Mouse (Mus musculus) liver, embryonic 14.5 days (tissue): Measurements from ENCODE around the gene Apobec3. TPM values are rescaled to one million over a fixed set of nuclear protein-coding genes. Genes with fewer than 3 reads are reported as not detected.
"Not testable (repeated sequence)": the region's sequence is repeated elsewhere in the genome, so short reads cannot be mapped to it uniquely, and the experiment has no call there.

Experiments used
- ATAC-seq: fragments of 200-750 bp; cut with Nextera tagmentation; 2 replicates; pipeline ENCODE4 v1.8.0; 2017; ENCODE audit warnings: moderate number of reproducible peaks, mild to moderate bottlenecking, moderate library complexity; ENCODE audit not compliant: insufficient read depth
- DNase-seq, 3 experiments: peaks; one replicate each; pipeline ENCODE4 v3.0.0-alpha.2; 2012 to 2013; ENCODE audit warnings: low read depth in 3 of 3, low spot score in 3 of 3
- H3K27ac ChIP-seq: fragments of 300-500 bp; sonication (generic); 2 replicates; pipeline ENCODE4 v1.5.1; 2014; ENCODE audit warnings: moderate library complexity, mild to moderate bottlenecking, control low read depth, inconsistent platforms
- H3K27me3 ChIP-seq: fragments of 300-500 bp; sonication (generic); 2 replicates; pipeline ENCODE4 v1.6.1; 2014; ENCODE audit warnings: mild to moderate bottlenecking, low read length, moderate library complexity; ENCODE audit not compliant: control insufficient read depth, insufficient read depth
- H3K36me3 ChIP-seq: fragments of 300-500 bp; sonication (generic); replicated peaks from 2 replicates; pipeline ENCODE4 v1.6.1; 2014; ENCODE audit warnings: low read depth; ENCODE audit not compliant: control insufficient read depth, insufficient read depth
- H3K4me1 ChIP-seq, 2 experiments: fragments of 200-500 bp in 1 of 2; fragments of 300-500 bp in 1 of 2; sonication (generic) in 1 of 2; replicated peaks; 2 replicates each; pipeline ENCODE4 v1.6.1; 2012 to 2014; ENCODE audit warnings: antibody characterized with exemption in 1 of 2, inconsistent platforms in 1 of 2, low read length in 1 of 2; ENCODE audit not compliant: control insufficient read depth in 2 of 2, insufficient read depth in 2 of 2
- H3K4me2 ChIP-seq: fragments of 300-500 bp; sonication (generic); 2 replicates; pipeline ENCODE4 v1.6.1; 2014; ENCODE audit warnings: low read depth, mild to moderate bottlenecking, control low read depth, moderate library complexity
- H3K4me3 ChIP-seq, 2 experiments: fragments of 200-500 bp in 1 of 2; fragments of 300-500 bp in 1 of 2; sonication (generic) in 1 of 2; 2 replicates each; pipeline ENCODE4 v1.5.1; 2012 to 2014; ENCODE audit warnings: low read depth in 2 of 2, low read length in 2 of 2, mild to moderate bottlenecking in 2 of 2, control low read depth in 1 of 2, inconsistent platforms in 1 of 2, moderate library complexity in 1 of 2; ENCODE audit not compliant: insufficient read depth in 1 of 2
- H3K9ac ChIP-seq: fragments of 300-500 bp; sonication (generic); replicated peaks from 2 replicates; pipeline ENCODE4 v1.6.1; 2014; ENCODE audit warnings: mild to moderate bottlenecking, control low read depth, moderate library complexity
- H3K9me3 ChIP-seq: fragments of 300-500 bp; sonication (generic); 2 replicates; pipeline ENCODE4 v1.6.1; 2016; ENCODE audit warnings: low read length, mixed read lengths; ENCODE audit not compliant: control insufficient read depth
- CTCF ChIP-seq: IDR thresholded peaks from 2 replicates; pipeline ENCODE4 v1.5.1; 2016; ENCODE audit warnings: antibody characterized with exemption, low read depth, control low read depth
- EP300 ChIP-seq: IDR thresholded peaks from 2 replicates; pipeline ENCODE4 v1.6.1; 2016; ENCODE audit warnings: antibody characterized with exemption, low read depth
- WGBS: fragments of 180-500 bp; shearing (Covaris S2); extraction: QIAGEN DNeasy Blood & Tissue Kit; methylation state at CpG from one replicate; pipeline ENCODE4 v1.1.7; 2014; ENCODE audit not compliant: insufficient replicate concordance; 5-methylcytosine and 5-hydroxymethylcytosine counted together
- polyA plus RNA-seq, 2 experiments: library from polyadenylated mRNA; depleted of rRNA in 1 of 2; stranded (reverse) in 1 of 2; unstranded in 1 of 2; fragments of >200 nt; fragmentation: Nextera tagmentation in 1 of 2; extraction: Ambion mirVana in 1 of 2; gene quantifications; 2 replicates each; pipeline versions ENCODE4 v1.2.1 to v1.2.3; 2012 to 2014

Gene Apobec3
- polyA plus RNA-seq, 2 experiments = 29.8 to 34.3 TPM

DNA sequence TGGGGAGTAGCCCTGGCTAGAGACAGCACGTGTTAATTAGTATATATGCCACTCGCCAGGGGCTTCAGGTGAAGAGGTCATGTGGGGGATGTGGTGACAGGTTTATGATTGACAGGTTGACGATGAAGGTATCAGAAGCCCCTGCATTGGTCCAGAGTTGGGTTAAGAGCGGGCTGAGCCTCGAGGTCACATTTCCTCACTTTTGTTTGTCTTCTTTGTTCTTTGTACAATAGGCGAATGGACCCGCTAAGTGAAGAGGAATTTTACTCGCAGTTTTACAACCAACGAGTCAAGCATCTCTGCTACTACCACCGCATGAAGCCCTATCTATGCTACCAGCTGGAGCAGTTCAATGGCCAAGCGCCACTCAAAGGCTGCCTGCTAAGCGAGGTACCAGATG, 13.8 kb downstream of the Apobec3 start:
- H3K4me2 ChIP-seq = no peak overlapping the region
- no peak overlapping the region for H3K9ac ChIP-seq
- H3K4me3 ChIP-seq = no peak overlapping the region
- no peaks in the 10 kb centered on the region for H3K27me3 ChIP-seq
- DNase-seq = no peak
- no peaks in the 10 kb centered on the region for H3K4me1 ChIP-seq
- 72% methylated on average over 12 of the region's 12 CpGs for WGBS
- TF ChIP-seq EP300 (no peak), CTCF (no peak)
- H3K36me3 ChIP-seq = peaks cover 17% of the 10 kb centered on the region
- no peak overlapping the region for H3K27ac ChIP-seq
- no peaks in the 10 kb centered on the region for H3K9me3 ChIP-seq
- ATAC-seq = no peak

DNA sequence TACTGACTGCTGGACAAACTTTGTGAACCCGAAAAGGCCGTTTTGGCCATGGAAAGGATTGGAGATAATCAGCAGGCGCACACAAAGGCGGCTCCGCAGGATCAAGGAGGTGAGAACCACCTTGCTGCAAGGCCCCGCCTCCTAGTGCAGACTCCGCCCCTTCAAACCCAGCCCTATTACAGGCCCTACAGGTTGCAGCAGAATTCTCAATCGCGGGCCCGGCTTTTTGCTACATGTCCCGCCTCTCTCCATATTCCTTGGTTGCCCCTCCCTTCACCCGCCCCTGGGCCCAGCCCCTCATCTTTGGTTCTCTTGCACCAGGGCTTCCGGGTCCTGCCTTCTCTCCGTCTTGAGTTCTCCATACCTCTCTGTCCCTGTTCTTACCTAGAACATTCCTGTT, 15.4 kb downstream of the Apobec3 start:
- Histone ChIP-seq H3K4me2 (no peak overlapping the region), H3K4me1 (no peaks in the 10 kb centered on the region), H3K36me3 (peaks cover 17% of the 10 kb centered on the region), H3K9ac (no peak overlapping the region), H3K4me3 (no peak overlapping the region), H3K27ac (no peak overlapping the region), H3K27me3 (no peaks in the 10 kb centered on the region), H3K9me3 (no peaks in the 10 kb centered on the region)
- 74% methylated on average over 14 of the region's 14 CpGs for WGBS
- ATAC-seq (no peak), DNase-seq (no peak)
- no peak for TF ChIP-seq EP300
- TF ChIP-seq CTCF = no peak

DNA sequence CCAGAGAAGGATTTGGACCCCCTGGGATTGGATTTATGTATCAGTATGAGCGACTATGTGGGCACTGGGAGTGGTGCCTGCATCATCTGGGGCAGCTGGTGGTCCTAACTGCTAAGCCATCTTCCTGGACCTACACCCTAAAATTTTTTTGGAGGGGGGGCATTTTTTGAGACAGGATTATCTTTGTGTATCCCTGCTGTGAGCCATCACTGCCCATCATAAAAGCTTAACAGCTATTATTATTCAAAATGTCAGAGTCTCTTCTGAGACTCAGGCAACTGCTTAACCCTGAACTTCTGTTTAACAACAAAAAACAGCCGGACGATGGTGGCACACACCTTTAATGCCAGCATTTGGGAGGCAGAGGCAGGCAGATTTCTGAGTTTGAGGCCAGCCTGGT, 17.5 kb downstream of the Apobec3 start:
- H3K4me3 ChIP-seq, DNase-seq, H3K4me1 ChIP-seq, H3K27ac ChIP-seq, H3K4me2 ChIP-seq, H3K9me3 ChIP-seq, ATAC-seq, H3K9ac ChIP-seq, H3K27me3 ChIP-seq: not testable (repeated sequence)
- WGBS = 79% methylated on average over 3 of the region's 3 CpGs
- peaks cover 17% of the 10 kb centered on the region for H3K36me3 ChIP-seq

DNA sequence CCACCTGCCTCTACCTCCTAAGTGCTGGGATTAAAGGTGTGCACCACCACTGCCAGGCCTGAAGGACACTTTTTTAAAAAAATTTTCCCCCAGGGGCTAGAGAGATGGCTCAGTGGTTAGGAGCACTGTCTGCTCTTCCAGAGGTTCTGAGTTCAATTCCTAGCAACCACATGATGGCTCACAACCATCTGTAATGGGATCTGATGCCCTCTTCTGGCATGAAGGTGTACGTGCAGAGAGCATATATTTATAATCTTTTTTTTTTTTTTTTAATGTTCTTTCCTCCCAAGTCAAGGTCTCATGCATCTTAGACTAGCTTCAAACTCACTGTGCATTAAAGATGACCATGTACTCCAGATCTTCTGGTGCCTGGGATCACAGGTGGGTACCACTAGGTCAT, 19.4 kb downstream of the Apobec3 start:
- not testable (repeated sequence) for H3K4me1 ChIP-seq, H3K4me2 ChIP-seq, ATAC-seq, H3K4me3 ChIP-seq, H3K9ac ChIP-seq, DNase-seq, H3K9me3 ChIP-seq, H3K27ac ChIP-seq, H3K27me3 ChIP-seq
- WGBS = 70% methylated on average over 1 of the region's 1 CpGs
- peak; percentile 23; the same call in 1 of the 2 replicates for TF ChIP-seq CTCF
- H3K36me3 ChIP-seq = peaks cover 15% of the 10 kb centered on the region

DNA sequence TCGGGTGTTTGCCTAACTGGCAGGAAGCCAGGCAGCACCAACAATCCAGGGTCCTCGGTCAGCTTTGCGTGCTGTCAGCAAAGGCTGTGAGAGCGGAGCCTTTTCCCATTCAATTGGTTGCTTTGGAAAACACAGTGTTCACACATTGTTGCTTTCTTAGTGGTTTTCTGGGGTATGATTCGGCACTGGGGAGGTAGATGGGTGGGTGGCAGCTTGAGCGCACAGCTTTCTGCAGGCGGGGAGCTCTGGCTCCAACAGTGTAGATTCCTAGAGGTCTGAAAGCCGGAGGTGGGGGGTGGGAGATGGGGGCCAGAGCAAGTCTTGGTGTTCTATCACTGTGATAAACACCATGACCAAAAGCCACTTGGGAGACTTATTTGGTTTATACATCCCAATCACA, 19.9 kb downstream of the Apobec3 start:
- TF ChIP-seq CTCF (no peak), EP300 (no peak)
- no peak for ATAC-seq
- Histone ChIP-seq H3K9me3 (no peaks in the 10 kb centered on the region), H3K9ac (no peak overlapping the region), H3K27ac (no peak overlapping the region), H3K4me3 (no peak overlapping the region), H3K36me3 (peaks cover 9% of the 10 kb centered on the region), H3K27me3 (no peaks in the 10 kb centered on the region), H3K4me2 (no peak overlapping the region), H3K4me1 (no peaks in the 10 kb centered on the region)
- DNase-seq = no peak
- 81% methylated on average over 8 of the region's 8 CpGs for WGBS

DNA sequence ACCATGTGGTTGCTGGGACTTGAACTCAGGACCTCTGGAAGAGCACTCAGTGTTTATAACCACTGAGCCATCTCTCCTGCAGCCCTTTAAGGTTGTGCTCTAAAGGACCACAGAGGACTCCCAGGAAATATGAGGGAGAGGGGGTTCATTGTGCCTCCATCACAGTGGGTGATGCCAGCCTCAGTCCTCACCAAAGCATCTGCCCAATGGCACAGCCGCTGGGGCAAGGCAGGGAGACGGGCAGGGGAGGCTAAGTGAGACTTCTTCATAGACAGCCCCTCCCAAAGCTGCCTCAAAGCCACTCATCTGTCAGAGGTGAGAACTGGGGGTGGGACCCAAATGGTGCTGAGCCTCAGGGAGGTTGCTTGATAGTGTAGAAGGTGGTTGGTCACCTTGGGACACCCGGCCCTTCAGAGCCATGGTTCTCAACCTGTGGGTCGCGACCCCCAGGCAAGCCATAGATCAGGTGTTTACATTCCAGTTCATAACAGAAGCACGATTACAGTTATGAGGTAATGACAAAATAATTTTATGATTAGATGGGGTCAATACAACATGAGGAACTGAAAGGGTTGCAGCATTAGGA, 22.4 kb downstream of the Apobec3 start:
- H3K4me1 ChIP-seq = no peaks in the 10 kb centered on the region
- H3K9me3 ChIP-seq = no peaks in the 10 kb centered on the region
- H3K36me3 ChIP-seq = no peaks in the 10 kb centered on the region
- TF ChIP-seq EP300 (no peak), CTCF (no peak)
- no peak overlapping the region for H3K9ac ChIP-seq
- 68% methylated on average over 6 of the region's 6 CpGs for WGBS
- H3K27ac ChIP-seq = no peak overlapping the region
- no peaks in the 10 kb centered on the region for H3K27me3 ChIP-seq
- no peak overlapping the region for H3K4me3 ChIP-seq
- ATAC-seq (no peak), DNase-seq (no peak)
- H3K4me2 ChIP-seq = no peak overlapping the region
